28 mouse cellular contexts compared by ENCODE assay signal in genomic region chr1:164446535-164446934, GRCm38 (mm10). TPM values are rescaled to one million over a fixed set of nuclear protein-coding genes. Genes with fewer than 3 reads are reported as not detected.
DNase-seq lines count a peak whose midpoint lies in the region; ATAC-seq and TF ChIP-seq lines count a peak whose summit lies in the region.
"Had no signal": no experiment of that assay in that cellular context is flagged by ENCODE, and none has a peak within 500 bp of the region (broad histone marks: within the 10 kb centered on the region; RNA-seq: fewer than 3 reads in every experiment).

No protein-coding gene starts in this region.

- DNase-seq in heart, postnatal 36 days, result no peak
- peak; percentile 50 for DNase-seq in kidney, adult 9 months
- no peak for DNase-seq in left cerebral cortex, adult 2 months (ENCODE audit: extremely low spot score in 1 of 2, low spot score in 2 of 2)
- DNase-seq in left cerebral cortex, postnatal 25 days (ENCODE audit: low spot score in 2 of 2), result no peak
- no peak for DNase-seq in ovary, postnatal 14 days (ENCODE audit: low spot score)
- DNase-seq: adrenal gland, postnatal 14 days; cerebellum, adult 11 months; cerebellum, adult 9-11 months; forebrain, postnatal 0 days; gastrocnemius, postnatal 25 days; heart, adult 11 months; heart, postnatal 14 days; layer of hippocampus, adult 9-11 months; left cerebral cortex, postnatal 4 days; lung, adult 2 months; lung, postnatal 10 days; right cerebral cortex, adult 18-20 months; thymus, postnatal 4 days had no signal

- no peak for ATAC-seq in heart, embryonic 13.5 days (ENCODE audit: extremely low read depth, insufficient number of reproducible peaks, low FRiP score, low TSS enrichment)
- ATAC-seq in kidney, embryonic 15.5 days (replicated peaks; ENCODE audit: low FRiP score), result no peak
- ATAC-seq: forebrain, postnatal 0 days; midbrain, embryonic 15.5 days had no signal

- intact Hi-C loops in heart, postnatal 36 days (cut with DNase I), result no loop called here
- intact Hi-C loops in left cerebral cortex, adult 2 months (cut with DNase I), result no loop called here
- intact Hi-C loops in left cerebral cortex, postnatal 25 days (cut with DNase I), result no loop called here

- TF ChIP-seq POLR2A in olfactory bulb, adult 2 months (IDR thresholded peaks at IDR 0.05; ENCODE audit: insufficient read depth, low read depth, low read length), result no peak

- 86% methylated on average over 10 of the region's 10 CpGs for WGBS in heart, embryonic 13.5 days
- WGBS in kidney, embryonic 15.5 days, result 76% methylated on average over 10 of the region's 10 CpGs
- 49% methylated on average over 10 of the region's 10 CpGs for WGBS in olfactory bulb, adult 2 months

- no peak overlapping the region for H3K4me3 ChIP-seq in heart, embryonic 13.5 days
- H3K4me3 ChIP-seq in kidney, embryonic 15.5 days (replicated peaks), result no peak overlapping the region
- 0 out of 2 replicates have a peak overlapping the region, but pooled peaks have one; percentile 11 for H3K4me3 ChIP-seq in left cerebral cortex, adult 2 months
- peak overlapping the region; percentile 8 for H3K4me3 ChIP-seq in olfactory bulb, adult 2 months (ENCODE audit: insufficient read depth, low read depth, low read length)
- H3K4me3 ChIP-seq: forebrain, embryonic 12.5 days; heart, embryonic 12.5 days; midbrain, embryonic 15.5 days; neural tube, embryonic 15.5 days had no signal

- no peak for TF ChIP-seq CTCF in left cerebral cortex, adult 2 months (IDR thresholded peaks at IDR 0.05)
- no peak for TF ChIP-seq CTCF in olfactory bulb, adult 2 months (IDR thresholded peaks at IDR 0.05; ENCODE audit: insufficient read depth, low read depth, low read length)

- no peak overlapping the region for H3K27ac ChIP-seq in heart, embryonic 13.5 days (replicated peaks)
- no peak overlapping the region for H3K27ac ChIP-seq in kidney, embryonic 15.5 days
- no peak overlapping the region; the same call in 1 of the 2 replicates for H3K27ac ChIP-seq in left cerebral cortex, adult 2 months
- H3K27ac ChIP-seq in olfactory bulb, adult 2 months (ENCODE audit: insufficient read depth, low read depth, low read length), result no peak overlapping the region
- H3K27ac ChIP-seq: forebrain, embryonic 12.5 days; hindbrain, embryonic 14.5 days; liver, embryonic 14.5 days; macrophage; midbrain, embryonic 15.5 days; neural tube, embryonic 15.5 days had no signal

- H3K27me3 ChIP-seq in heart, embryonic 13.5 days (replicated peaks), result no peaks in the 10 kb centered on the region
- H3K27me3 ChIP-seq in kidney, embryonic 15.5 days, result no peaks in the 10 kb centered on the region
- H3K27me3 ChIP-seq: forebrain, embryonic 12.5 days; heart, embryonic 12.5 days; midbrain, embryonic 15.5 days; neural tube, embryonic 15.5 days had no signal

- H3K36me3 ChIP-seq in heart, embryonic 13.5 days, result peaks cover 99% of the 10 kb centered on the region
- H3K36me3 ChIP-seq in kidney, embryonic 15.5 days, result peaks cover 66% of the 10 kb centered on the region

- no peak overlapping the region for H3K4me2 ChIP-seq in heart, embryonic 13.5 days
- no peak overlapping the region for H3K4me2 ChIP-seq in kidney, embryonic 15.5 days
- H3K4me2 ChIP-seq: forebrain, embryonic 12.5 days; heart, embryonic 12.5 days; hindbrain, embryonic 14.5 days; midbrain, embryonic 15.5 days; neural tube, embryonic 15.5 days had no signal

- H3K9me3 ChIP-seq in heart, embryonic 13.5 days, result no peaks in the 10 kb centered on the region
- no peaks in the 10 kb centered on the region for H3K9me3 ChIP-seq in kidney, embryonic 15.5 days (replicated peaks)
- H3K9me3 ChIP-seq: forebrain, embryonic 12.5 days; heart, embryonic 12.5 days; midbrain, embryonic 15.5 days; neural tube, embryonic 15.5 days had no signal

- H3K9ac ChIP-seq in heart, embryonic 13.5 days, result peak overlapping the region; percentile 9; the same call in 1 of the 2 replicates
- no peak overlapping the region for H3K9ac ChIP-seq in kidney, embryonic 15.5 days
- H3K9ac ChIP-seq: forebrain, embryonic 12.5 days; forebrain, postnatal 0 days; heart, embryonic 12.5 days; hindbrain, embryonic 14.5 days; liver, embryonic 14.5 days; midbrain, embryonic 15.5 days; neural tube, embryonic 15.5 days had no signal

- peaks cover 41% of the 10 kb centered on the region for H3K4me1 ChIP-seq in heart, embryonic 13.5 days
- 0 out of 2 replicates have a peak, but pooled peaks cover 6% of the 10 kb centered on the region for H3K4me1 ChIP-seq in kidney, embryonic 15.5 days
- peaks cover 41% of the 10 kb centered on the region for H3K4me1 ChIP-seq in olfactory bulb, adult 2 months (ENCODE audit: control insufficient read depth, insufficient read depth, low read length)
- H3K4me1 ChIP-seq: forebrain, embryonic 12.5 days; midbrain, embryonic 15.5 days; neural tube, embryonic 15.5 days had no signal

RNA-seq across cellular contexts. Expression of gene Atp1b1, which starts 11.6 kb away (rescaled TPM):
- 293 and 324 TPM in 2 replicates for polyA plus RNA-seq in heart, embryonic 13.5 days (2015; fragmentation: Nextera tagmentation; extraction: Ambion mirVana)
- 100 to 1,000 TPM; 382 to 399 TPM for total RNA-seq in heart, postnatal 36 days (2021)
- polyA plus RNA-seq in kidney, embryonic 15.5 days (2015; fragmentation: Nextera tagmentation; extraction: Ambion mirVana), result 163 and 179 TPM in 2 replicates
- 1,000 to 10,000 TPM; 1,624 to 1,674 TPM for total RNA-seq in left cerebral cortex, adult 2 months (2021)
- 1,000 to 10,000 TPM; 1,756 to 1,769 TPM for total RNA-seq in left cerebral cortex, postnatal 25 days (2021)
- 868 and 1,072 TPM in 2 replicates for polyA plus RNA-seq in olfactory bulb, adult 2 months (2012; ENCODE audit: insufficient read depth, insufficient read length, low replicate concordance, missing spikeins)

Comparison
In these comparisons a context has a peak if more than half of its experiments do, and no peak if none do; other contexts are left out.
1. H3K4me3 ChIP-seq: peak in left cerebral cortex, adult 2 months (single experiment) and olfactory bulb, adult 2 months (single experiment); none in heart, embryonic 13.5 days (single experiment) and kidney, embryonic 15.5 days (single experiment).
2. RNA of gene Atp1b1, which starts 11.6 kb away (total RNA-seq): 1,756 to 1,769 TPM in left cerebral cortex, postnatal 25 days and 1,624 to 1,674 TPM in left cerebral cortex, adult 2 months; 382 to 399 TPM in heart, postnatal 36 days; every median in the first group is over 4 times any median in the second.